ENCODE assay signal across 13 mouse cellular contexts in genomic region chr3:117975638-117976037, GRCm38 (mm10).
DNase-seq lines count a peak whose midpoint lies in the region; ATAC-seq and TF ChIP-seq lines count a peak whose summit lies in the region.
"Had no signal": no experiment of that assay in that cellular context is flagged by ENCODE, and none has a peak within 500 bp of the region (broad histone marks: within the 10 kb centered on the region; RNA-seq: fewer than 3 reads in every experiment).

No protein-coding gene starts in this region.

- H3K27ac ChIP-seq in hindbrain, postnatal 0 days, result no peak overlapping the region
- no peak overlapping the region for H3K27ac ChIP-seq in hindbrain, embryonic 13.5 days
- H3K27ac ChIP-seq: forebrain, embryonic 12.5 days; stomach, embryonic 15.5 days had no signal

- DNase-seq in hindbrain, postnatal 0 days (ENCODE audit: low spot score), result peak; percentile 75
- DNase-seq in 3T3-L1 (ENCODE audit: low read depth, low spot score), result peak; percentile 40
- DNase-seq in A20 (ENCODE audit: low read depth, low spot score), result peak; percentile 29
- peak; percentile 21 for DNase-seq in embryo, embryonic 11 days
- DNase-seq in kidney, adult 11 months, result no peak
- no peak for DNase-seq in right cerebral cortex, postnatal 14 days
- DNase-seq: gastrocnemius, postnatal 25 days; kidney, adult 9 months; lung, postnatal 36 days; right cerebral cortex, postnatal 4 days had no signal

- no peak for ATAC-seq in hindbrain, postnatal 0 days
- ATAC-seq in hindbrain, embryonic 13.5 days (ENCODE audit: low FRiP score), result no peak

- no peaks in the 10 kb centered on the region for H3K36me3 ChIP-seq in hindbrain, postnatal 0 days (ENCODE audit: insufficient read depth, low read length)
- H3K36me3 ChIP-seq in hindbrain, embryonic 13.5 days, result no peaks in the 10 kb centered on the region
- H3K36me3 ChIP-seq: forebrain, embryonic 12.5 days; stomach, embryonic 15.5 days had no signal

- no peaks in the 10 kb centered on the region for H3K27me3 ChIP-seq in hindbrain, postnatal 0 days (ENCODE audit: insufficient read depth, low read length)
- H3K27me3 ChIP-seq in hindbrain, embryonic 13.5 days, result no peaks in the 10 kb centered on the region
- H3K27me3 ChIP-seq: forebrain, embryonic 12.5 days; stomach, embryonic 15.5 days had no signal

- no peaks in the 10 kb centered on the region for H3K9me3 ChIP-seq in hindbrain, postnatal 0 days (ENCODE audit: low read length)
- H3K9me3 ChIP-seq in hindbrain, embryonic 13.5 days, result no peaks in the 10 kb centered on the region
- H3K9me3 ChIP-seq: forebrain, embryonic 12.5 days; stomach, embryonic 15.5 days had no signal

- H3K4me3 ChIP-seq in hindbrain, postnatal 0 days (ENCODE audit: low read length), result no peak overlapping the region
- no peak overlapping the region for H3K4me3 ChIP-seq in hindbrain, embryonic 13.5 days
- H3K4me3 ChIP-seq: forebrain, embryonic 12.5 days; stomach, embryonic 15.5 days had no signal

- TF ChIP-seq CTCF in hindbrain, postnatal 0 days (IDR thresholded peaks at IDR 0.05; ENCODE audit: low read depth), result peak; percentile 66

- H3K4me2 ChIP-seq in hindbrain, postnatal 0 days (ENCODE audit: low read depth, low read length), result no peak overlapping the region
- H3K4me2 ChIP-seq in hindbrain, embryonic 13.5 days, result no peak overlapping the region
- H3K4me2 ChIP-seq: forebrain, embryonic 12.5 days; stomach, embryonic 15.5 days had no signal

- WGBS in hindbrain, postnatal 0 days, result 78% methylated on average over 1 of the region's 1 CpGs
- WGBS in hindbrain, embryonic 13.5 days, result 65% methylated on average over 1 of the region's 1 CpGs

- H3K4me1 ChIP-seq in hindbrain, postnatal 0 days (ENCODE audit: insufficient read depth, low read length), result no peaks in the 10 kb centered on the region
- no peaks in the 10 kb centered on the region for H3K4me1 ChIP-seq in hindbrain, embryonic 13.5 days (replicated peaks)
- H3K4me1 ChIP-seq: forebrain, embryonic 12.5 days; stomach, embryonic 15.5 days had no signal

- H3K9ac ChIP-seq in hindbrain, postnatal 0 days (replicated peaks; ENCODE audit: low read length), result no peak overlapping the region
- H3K9ac ChIP-seq in hindbrain, embryonic 13.5 days, result no peak overlapping the region
- H3K9ac ChIP-seq: forebrain, embryonic 12.5 days; stomach, embryonic 15.5 days had no signal

Comparison
In these comparisons a context has a peak if more than half of its experiments do, and no peak if none do; other contexts are left out.
1. DNase-seq: peak in hindbrain, postnatal 0 days (single experiment), 3T3-L1 (single experiment), A20 (single experiment) and embryo, embryonic 11 days (single experiment); none in kidney, adult 11 months (single experiment) and right cerebral cortex, postnatal 14 days (single experiment).